Mouse (Mus musculus): Measurements from ENCODE around the gene Gm9507. TPM values are rescaled to one million over a fixed set of nuclear protein-coding genes. Genes with fewer than 3 reads are reported as not detected.

Gm9507 gene
- total RNA-seq (2023) = not detected

DNA sequence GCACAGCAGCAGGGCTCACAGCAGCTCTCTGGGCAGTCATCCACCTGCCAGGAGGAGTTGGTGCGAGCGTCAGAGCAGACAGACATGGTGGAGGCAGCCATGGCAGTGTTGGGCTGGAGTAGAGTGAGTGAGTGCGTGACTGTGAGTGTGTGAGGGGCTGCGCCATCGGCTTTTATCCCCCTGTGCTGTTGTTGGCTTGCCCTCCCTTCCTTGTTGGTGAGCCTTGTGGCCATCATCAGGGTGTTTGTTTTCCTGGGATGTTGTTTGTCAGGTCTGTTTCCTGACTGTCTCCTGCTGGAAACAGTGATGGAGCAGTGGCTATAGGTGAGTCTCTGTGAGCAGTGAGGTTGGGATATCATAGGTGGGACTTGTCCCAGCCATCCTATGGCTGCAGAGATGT is at the start of gene Gm9507:
Gm9507 (minus strand) TSS at position 101 of the 400 bp plus-strand sequence.

DNA sequence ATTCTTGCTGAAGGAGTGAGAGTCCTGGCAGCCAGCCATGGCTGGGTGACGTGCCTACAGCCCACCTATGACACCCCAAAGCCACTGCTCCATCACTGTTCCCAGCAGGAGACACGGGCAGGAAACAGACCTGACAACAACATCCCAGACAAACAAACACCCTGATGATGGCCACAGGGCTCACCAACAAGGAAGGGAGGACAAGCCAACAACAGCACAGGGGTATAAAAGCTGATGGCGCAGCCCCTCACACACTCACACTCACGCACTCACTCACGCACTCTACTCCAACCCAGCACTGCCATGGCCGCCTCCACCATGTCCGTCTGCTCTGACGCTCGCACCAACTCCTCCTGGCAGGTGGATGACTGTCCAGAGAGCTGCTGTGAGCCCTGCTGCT is 40.9 kb upstream of the Gm9507 start, which contains the start of gene Gm10318:
Gm10318 (plus strand) TSS at position 301 of the 400 bp plus-strand sequence.

DNA sequence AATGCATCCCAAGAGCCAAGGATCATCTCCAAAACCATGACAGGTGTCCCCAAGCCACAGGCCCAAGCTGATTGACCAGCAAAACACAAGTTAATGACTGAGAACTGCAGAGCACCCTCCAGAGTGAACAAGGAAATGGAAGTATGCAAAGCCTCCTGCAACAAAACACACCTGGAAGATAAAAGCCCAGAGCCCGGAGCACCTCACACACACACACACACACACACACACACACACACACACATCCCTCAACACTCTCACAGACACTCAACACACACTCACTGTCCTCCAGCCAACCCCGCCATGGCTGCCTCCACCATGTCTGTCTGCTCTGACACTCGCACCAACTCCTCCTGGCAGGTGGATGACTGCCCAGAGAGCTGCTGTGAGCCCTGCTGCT is 34.9 kb upstream of the Gm9507 start, which contains the start of gene Gm36176:
Gm36176 (plus strand) TSS at position 301 of the 400 bp plus-strand sequence.

DNA sequence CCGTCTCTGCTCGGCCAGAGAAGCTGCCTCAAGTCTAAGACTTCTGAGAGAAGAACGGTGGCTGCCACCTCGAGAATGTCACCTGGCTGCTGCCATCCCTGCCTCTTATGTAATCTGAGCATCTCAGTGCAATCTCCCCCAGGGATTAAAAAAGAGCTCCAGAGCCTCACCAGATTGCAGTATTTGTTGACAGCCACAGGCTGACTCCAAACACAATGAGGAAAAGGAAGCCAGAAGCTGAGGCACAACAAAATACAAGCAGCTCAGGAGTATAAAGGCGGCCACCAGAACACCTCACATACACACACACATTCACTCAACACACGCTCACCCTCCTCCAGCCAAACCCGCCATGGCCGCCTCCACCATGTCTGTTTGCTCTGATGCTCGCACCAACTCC is 24.0 kb upstream of the Gm9507 start, which contains the start of gene Krtap10-10:
Krtap10-10 (plus strand) TSS at position 301 of the 400 bp plus-strand sequence.

DNA sequence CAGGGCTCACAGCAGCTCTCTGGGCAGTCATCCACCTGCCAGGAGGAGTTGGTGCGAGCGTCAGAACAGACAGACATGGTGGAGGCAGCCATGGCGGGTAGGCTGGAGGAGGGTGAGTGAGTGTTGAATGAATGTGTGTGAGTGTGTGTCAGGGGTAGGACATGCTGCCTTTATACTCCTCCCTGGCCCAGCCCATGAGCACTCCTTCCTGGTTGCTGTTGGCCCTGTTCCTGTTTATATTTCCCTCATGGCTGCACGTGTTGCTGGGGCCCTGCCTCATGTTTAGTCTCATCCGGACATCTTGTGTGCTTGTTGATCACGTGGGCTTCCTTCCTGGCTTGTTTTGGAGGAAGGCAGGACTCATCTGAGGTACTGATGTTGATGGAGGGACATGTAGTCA is 15.3 kb upstream of the Gm9507 start, which contains the start of gene Krtap10-4:
Krtap10-4 (minus strand) TSS at position 145 of the 400 bp plus-strand sequence.

DNA sequence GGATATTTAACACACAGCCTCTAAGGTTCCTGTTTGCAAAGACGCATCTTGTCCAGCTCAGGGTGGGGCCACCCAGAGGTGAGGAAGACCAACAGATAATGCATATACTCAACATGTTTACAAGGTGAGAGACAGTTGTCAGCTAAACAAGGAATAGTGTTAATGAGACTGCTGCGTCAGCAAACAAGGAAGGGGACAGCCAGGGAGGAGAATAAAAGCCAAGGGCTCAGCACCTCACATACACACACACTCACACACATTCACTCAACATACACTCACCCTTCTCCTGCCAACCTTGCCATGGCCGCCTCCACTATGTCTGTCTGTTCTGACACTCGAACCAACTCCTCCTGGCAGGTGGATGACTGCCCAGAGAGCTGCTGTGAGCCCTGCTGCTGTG is 2.7 kb upstream of the Gm9507 start, which contains the start of gene Gm2696:
Gm2696 (plus strand) TSS at position 301 of the 400 bp plus-strand sequence.

DNA sequence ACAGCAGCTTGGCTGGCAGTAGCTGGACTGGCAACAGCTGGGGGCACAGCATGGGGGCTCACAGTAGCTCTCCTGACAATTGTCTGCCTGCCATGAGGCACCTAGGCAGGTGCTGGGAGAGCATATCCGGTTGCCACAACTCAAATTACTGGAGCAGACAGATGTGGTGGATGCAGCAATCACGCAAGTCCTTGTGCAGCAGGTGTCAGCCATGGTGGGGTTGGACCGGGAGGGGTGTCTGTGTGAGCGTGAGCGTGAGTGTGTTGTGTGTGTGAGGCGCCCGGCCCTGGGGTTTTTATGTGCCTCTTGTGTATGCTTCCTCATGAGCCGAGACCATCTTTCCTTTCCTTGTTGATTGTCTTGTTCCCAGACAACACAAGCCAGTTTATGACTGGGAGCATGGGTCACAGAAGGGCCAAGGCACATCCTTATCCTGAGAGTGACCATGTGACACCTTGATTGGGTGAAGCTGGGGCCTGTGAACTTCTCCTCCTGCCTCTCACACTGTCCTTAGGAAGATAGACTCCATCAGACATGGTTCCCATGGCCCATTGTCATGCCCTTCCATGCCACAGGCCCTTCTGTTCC is 12.6 kb downstream of the Gm9507 start, which contains the start of gene Gm19668:
Gm19668 (minus strand) TSS at position 213 of the 588 bp plus-strand sequence.

DNA sequence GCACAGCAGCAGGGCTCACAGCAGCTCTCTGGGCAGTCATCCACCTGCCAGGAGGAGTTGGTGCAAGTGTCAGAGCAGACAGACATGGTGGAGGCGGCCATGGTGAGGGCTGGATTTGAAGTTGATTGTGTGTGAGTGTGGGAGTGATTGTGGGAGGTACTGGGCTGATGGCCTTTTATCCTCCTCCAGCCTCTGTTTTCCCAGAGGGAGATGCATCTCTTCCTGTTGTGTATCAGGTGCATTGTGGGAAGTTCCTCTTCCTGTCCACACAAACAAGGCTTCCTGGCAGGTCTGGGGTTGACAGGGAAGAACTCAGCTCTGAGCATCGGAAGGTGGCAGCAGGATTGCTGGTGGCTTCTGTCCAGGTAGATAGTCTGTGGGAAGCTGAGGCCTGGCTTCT is 16.7 kb downstream of the Gm9507 start, which contains the start of gene Gm9639:
Gm9639 (minus strand) TSS at position 101 of the 400 bp plus-strand sequence.

DNA sequence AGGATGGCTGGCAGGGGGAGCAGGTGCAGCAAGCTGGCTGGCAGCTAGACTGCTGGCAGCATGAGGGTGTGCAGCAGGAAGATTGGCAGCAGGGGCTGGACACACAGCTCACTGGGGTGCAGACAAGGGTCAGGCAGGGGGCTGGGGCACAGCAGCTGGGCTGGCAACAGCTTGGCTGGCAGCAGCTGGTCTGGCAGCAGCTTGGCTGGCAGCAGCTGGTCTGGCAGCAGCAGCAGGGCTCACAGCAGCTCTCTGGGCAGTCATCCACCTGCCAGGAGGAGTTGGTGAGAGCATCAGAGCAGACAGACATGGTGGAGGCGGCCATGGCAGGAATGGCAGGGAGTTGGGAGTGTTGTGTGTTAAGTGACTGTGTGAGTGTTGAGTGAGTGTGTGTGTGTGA is 23.8 kb downstream of the Gm9507 start, which contains the start of gene Gm7137:
Gm7137 (minus strand) TSS at position 325 of the 400 bp plus-strand sequence.

DNA sequence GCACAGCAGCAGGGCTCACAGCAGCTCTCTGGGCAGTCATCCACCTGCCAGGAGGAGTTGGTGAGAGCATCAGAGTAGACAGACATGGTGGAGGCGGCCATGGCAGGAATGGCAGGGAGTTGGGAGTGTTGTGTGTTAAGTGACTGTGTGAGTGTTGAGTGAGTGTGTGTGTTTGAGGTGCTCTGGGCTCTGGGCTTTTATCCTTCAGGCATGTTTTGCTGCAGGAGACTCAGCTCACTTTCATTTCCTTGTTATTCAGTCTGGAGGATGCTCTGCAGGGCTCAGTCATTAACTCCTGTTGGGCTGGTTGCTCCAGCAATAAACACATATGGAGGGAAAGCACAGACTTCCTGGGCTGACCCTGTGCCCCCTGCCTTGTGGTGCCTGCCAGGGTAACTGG is 29.2 kb downstream of the Gm9507 start, which contains the start of gene Gm3250:
Gm3250 (minus strand) TSS at position 101 of the 400 bp plus-strand sequence.

DNA sequence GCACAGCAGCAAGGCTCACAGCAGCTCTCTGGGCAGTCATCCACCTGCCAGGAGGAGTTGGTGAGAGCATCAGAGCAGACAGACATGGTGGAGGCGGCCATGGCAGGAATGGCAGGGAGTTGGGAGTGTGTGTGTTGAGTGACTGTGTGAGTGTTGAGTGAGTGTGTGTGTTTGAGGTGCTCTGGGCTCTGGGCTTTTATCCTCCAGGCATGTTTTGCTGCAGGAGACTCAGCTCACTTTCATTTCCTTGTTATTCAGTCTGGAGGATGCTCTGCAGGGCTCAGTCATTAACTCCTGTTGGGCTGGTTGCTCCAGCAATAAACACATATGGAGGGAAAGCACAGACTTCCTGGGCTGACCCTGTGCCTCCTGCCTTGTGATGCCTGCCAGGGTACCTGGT is 34.8 kb downstream of the Gm9507 start, which contains the start of gene Gm7138:
Gm7138 (minus strand) TSS at position 101 of the 400 bp plus-strand sequence.

DNA sequence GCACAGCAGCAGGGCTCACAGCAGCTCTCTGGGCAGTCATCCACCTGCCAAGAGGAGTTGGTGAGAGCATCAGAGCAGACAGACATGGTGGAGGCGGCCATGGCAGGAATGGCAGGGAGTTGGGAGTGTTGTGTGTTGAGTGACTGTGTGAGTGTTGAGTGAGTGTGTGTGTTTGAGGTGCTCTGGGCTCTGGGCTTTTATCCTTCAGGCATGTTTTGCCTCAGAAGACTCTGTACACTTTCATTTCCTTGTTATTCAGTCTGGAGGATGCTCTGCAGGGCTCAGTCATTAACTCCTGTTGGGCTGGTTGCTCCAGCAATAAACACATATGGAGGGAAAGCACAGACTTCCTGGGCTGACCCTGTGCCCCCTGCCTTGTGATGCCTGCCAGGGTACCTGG is 40.4 kb downstream of the Gm9507 start, which contains the start of gene Gm3238:
Gm3238 (minus strand) TSS at position 101 of the 400 bp plus-strand sequence.

Other genes starting within 250 kb of the Gm9507 start
- 100 TPM for gene Pttg1ip, start 230.1 kb downstream of the Gm9507 start, total RNA-seq (2023)
- gene Sumo3, start 205.7 kb downstream of the Gm9507 start, total RNA-seq (2023) = 67.6 TPM
- not detected for gene Gm49325, start 205.6 kb downstream of the Gm9507 start, total RNA-seq (2023)
- 34.7 TPM for gene Ube2g2, start 189.6 kb downstream of the Gm9507 start, total RNA-seq (2023)
- 0.64 TPM for gene Tspear, start 125.3 kb downstream of the Gm9507 start, total RNA-seq (2023)
- gene Gm19402, start 121.1 kb downstream of the Gm9507 start, total RNA-seq (2023) = not detected
- gene Gm9508, start 114.6 kb downstream of the Gm9507 start, total RNA-seq (2023) = not detected
- gene Gm10272, start 105.2 kb downstream of the Gm9507 start, total RNA-seq (2023) = not detected
- gene Gm10024, start 100.4 kb downstream of the Gm9507 start, total RNA-seq (2023) = not detected
- not detected for gene Gm10142, start 96.0 kb downstream of the Gm9507 start, total RNA-seq (2023)
- gene Krtap12-1, start 91.2 kb downstream of the Gm9507 start, total RNA-seq (2023) = not detected
- gene Gm10100, start 85.4 kb downstream of the Gm9507 start, total RNA-seq (2023) = not detected
- not detected for gene Gm18596, start 69.2 kb downstream of the Gm9507 start, total RNA-seq (2023)
- gene Gm9736, start 60.5 kb downstream of the Gm9507 start, total RNA-seq (2023) = not detected
- not detected for gene Gm3233, start 52.2 kb downstream of the Gm9507 start, total RNA-seq (2023)
- gene Gm3238, start 40.5 kb downstream of the Gm9507 start, total RNA-seq (2023) = not detected
- gene Gm7138, start 34.9 kb downstream of the Gm9507 start, total RNA-seq (2023) = not detected
- gene Gm3250, start 29.3 kb downstream of the Gm9507 start, total RNA-seq (2023) = not detected
- not detected for gene Gm7137, start 23.6 kb downstream of the Gm9507 start, total RNA-seq (2023)
- gene Gm9639, start 16.8 kb downstream of the Gm9507 start, total RNA-seq (2023) = not detected
- not detected for gene Gm19668, start 12.7 kb downstream of the Gm9507 start, total RNA-seq (2023)
- gene Gm2696, start 2.8 kb upstream of the Gm9507 start, total RNA-seq (2023) = not detected
- gene Krtap10-4, start 15.3 kb upstream of the Gm9507 start, total RNA-seq (2023) = not detected
- not detected for gene Krtap10-10, start 24.1 kb upstream of the Gm9507 start, total RNA-seq (2023)
- not detected for gene Gm36176, start 35.0 kb upstream of the Gm9507 start, total RNA-seq (2023)
- gene Gm10318, start 41.0 kb upstream of the Gm9507 start, total RNA-seq (2023) = not detected
- gene Gm3285, start 50.1 kb upstream of the Gm9507 start, total RNA-seq (2023) = not detected
- not detected for gene Lrrc3, start 90.7 kb upstream of the Gm9507 start, total RNA-seq (2023)
- gene Trpm2, start 158.7 kb upstream of the Gm9507 start, total RNA-seq (2023) = 4.7 TPM
- gene 1810043G02Rik, start 166.7 kb upstream of the Gm9507 start, total RNA-seq (2023) = 6.0 TPM
- gene Pfkl, start 198.2 kb upstream of the Gm9507 start, total RNA-seq (2023) = 110 TPM
- not detected for gene Dnmt3l, start 230.1 kb upstream of the Gm9507 start, total RNA-seq (2023)
- gene Aire, start 231.8 kb upstream of the Gm9507 start, total RNA-seq (2023) = 0.26 TPM

Data from CD4-positive naive resting alpha-beta T cell, adult 76 days (primary cell).